Mouse (Mus musculus): ENCODE measurements at regions not wholly inside any gene's neighbourhood (a gene's known extent, or its start where the extent isn't known, plus 50 kb on each side); places are given as distances from the start of the nearest gene placed in this dataset.

- in situ Hi-C loops (cut with MboI, MseI), result loop anchor here (10.0 kb wide), 1 partner anchor 1836 kb away; no protein-coding TSS in a partner anchor
These were observed 635.6 kb upstream of the Amot start for GRCm38 (mm10) chrX:146140619-146141018.

DNA sequence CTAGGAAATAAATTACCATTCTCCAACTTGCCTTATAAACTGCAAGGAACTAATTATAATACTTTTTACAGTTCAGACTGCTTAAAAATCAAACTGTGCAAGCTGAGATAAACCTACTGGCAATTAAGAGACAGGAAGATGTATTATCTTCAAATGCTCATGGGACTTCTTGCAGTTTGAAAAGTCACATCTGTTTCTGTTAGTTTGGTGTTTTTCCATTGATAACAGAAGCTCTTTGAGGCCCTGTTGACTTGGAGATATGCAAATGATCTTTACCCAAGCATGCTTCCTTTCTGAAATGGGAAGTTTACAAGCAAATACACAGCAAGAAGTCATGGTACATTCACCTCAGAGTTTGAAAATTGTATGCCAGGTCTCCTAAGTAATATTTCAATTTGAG is 605.7 kb upstream of the Amot start:
- in situ Hi-C loops (cut with MboI, MseI), result no loop called here

- in situ Hi-C loops (cut with MboI, MseI), result no loop called here
These were observed 604.9 kb upstream of the Amot start for GRCm38 (mm10) chrX:146109907-146110306.
